Mouse (Mus musculus): ENCODE measurements at regions not wholly inside any gene's neighbourhood (a gene's known extent, or its start where the extent isn't known, plus 50 kb on each side); places are given as distances from the start of the nearest gene placed in this dataset.
A peak's percentile ranks its signal among the peaks of the same experiment; 100 is the strongest.

DNA sequence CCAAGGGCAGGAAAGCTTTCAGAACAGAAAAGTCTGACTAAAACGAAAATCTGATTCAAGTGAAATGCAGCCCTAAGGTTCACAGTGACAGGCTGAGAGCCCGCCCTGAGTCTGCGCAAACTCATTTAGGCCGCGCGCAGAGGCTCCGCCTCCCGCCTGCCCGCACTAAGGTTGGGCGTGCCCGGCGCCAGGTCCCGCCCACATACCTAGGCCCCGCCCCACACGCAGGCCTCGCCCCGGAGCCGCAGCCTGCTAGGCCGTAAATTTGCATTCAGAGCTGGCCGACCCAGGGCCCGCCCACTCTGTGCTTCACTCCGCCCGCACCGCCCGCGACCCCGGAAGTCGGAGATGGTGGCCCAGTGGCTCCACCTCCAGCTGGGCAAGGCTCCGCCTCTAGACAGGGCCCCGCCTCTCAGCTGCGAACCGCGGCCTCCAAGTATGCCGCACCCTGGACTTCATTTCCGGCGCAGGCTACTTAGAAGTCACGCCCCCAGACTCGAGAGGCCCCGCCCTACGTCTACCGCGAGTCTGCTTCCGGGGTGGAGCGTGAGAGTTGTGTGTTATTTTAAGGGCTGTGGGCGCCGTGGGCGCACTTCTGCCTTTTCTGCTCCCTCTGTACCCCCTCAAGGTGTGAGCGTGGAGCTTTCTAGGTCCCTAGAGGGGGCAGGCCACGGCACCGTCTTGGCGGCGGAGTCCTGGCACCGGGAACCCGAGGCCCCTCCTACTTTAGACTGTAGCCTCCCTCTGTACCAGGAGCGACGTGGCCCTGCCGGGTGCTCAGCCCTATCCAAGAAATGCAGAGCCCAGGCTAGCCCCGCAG, 52.3 kb upstream of the Wnt7b start:
- peak; percentile 100 for DNase-seq

DNA sequence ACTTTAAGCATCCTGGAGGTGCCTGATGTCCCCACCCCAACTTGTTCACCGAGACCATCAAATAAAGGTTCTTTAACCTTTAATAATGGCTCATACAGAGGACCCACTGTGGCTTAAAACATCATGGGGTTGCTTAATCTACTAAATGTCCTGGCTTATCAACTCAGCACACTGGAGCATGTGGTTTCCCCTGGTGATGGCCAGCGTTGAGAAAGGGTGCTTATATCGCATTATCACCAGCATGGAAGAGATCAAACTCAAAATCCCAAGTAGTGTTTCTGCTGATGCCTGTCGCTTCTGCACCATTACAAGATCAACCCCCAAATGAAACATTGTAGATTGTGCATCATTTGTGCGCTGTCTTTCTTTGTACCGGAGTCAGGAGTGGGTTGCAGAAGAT, 53.2 kb upstream of the Wnt7b start:
- DNase-seq: no peak

DNA sequence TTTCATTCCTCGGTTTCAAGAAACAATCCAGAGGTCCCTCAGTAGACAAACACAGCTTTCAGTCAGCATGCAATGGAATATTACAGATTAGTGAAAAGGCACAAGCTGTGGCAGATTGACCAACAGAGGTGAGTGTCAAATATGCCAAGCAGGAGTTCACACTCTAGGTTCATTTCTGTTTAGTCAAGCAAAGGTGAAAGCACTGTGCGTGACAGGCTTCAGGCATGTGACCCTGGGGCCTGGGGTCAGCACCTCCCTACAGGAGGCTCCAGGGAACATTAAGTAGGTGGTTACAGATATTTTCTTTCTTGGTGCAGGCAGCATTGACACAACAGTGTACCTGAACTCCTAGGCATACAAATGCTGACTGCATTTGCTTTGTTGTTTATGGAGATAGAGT, 57.3 kb upstream of the Wnt7b start:
- no peak for DNase-seq

DNA sequence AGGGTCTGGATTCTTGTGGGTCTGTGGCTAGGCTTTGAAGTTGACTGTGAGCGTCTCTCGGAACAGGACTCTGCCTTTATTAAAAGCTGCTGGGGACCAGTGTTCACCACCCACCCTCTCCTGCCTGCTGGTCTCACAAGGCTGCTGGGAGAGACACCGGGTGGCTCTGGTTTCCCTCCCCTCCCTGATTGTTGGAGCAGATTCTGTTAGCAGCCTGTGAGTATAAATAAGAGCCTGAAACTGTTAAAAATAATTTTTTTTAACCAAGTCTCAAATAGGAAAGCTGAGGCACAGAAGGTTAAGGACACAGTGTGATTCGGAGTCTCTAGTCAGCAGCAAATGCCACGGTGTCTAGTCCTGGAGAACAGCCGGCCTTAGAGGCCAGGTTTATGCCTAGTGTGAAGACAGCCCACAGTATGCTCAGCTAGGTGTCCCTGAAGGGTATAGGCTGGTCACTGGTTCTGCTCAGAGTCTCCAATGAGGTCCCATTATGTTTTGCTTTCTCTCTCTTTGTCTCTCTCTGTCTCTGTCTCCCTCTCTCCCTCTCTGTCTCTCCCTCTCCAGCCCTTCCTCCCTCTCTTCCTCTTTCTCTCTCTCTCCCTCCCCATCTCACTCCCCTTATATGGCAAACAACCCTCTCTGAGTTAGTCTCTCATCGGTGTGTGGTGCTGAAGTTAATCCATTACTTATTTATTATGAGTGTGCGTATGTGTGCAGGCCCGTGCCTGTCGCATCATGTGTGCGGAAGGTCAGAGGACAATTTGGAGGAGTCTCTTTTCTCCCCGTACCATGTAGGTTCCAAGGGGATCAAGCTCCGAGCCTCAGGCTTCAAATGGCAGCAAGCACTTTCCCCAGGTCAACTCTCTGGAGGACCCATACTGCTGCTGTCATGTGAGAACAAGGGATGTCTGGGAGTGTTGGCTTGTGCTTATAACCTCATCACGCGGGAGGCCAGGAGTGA, 59.1 kb upstream of the Wnt7b start:
- peak; percentile 14 for DNase-seq

DNA sequence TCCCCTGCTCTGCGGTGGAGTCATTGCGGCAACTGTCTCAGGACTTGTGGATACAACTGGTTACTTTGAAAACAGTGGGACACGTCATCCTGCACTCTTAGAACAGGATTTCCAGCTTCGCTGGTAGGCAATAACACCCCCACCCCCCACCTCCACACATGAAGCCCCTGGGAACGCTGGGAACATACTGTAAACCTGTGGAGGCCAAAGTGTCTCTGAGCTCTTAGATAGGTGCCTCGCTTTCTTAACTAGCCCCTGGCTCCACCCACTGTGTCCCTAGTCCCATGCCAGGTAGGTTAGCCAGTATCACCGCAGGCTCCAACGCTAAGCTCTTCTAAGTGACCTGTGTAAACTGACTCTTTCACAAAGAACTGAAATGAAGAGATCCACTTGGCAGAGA, 63.1 kb upstream of the Wnt7b start:
- DNase-seq: peak; percentile 70

DNA sequence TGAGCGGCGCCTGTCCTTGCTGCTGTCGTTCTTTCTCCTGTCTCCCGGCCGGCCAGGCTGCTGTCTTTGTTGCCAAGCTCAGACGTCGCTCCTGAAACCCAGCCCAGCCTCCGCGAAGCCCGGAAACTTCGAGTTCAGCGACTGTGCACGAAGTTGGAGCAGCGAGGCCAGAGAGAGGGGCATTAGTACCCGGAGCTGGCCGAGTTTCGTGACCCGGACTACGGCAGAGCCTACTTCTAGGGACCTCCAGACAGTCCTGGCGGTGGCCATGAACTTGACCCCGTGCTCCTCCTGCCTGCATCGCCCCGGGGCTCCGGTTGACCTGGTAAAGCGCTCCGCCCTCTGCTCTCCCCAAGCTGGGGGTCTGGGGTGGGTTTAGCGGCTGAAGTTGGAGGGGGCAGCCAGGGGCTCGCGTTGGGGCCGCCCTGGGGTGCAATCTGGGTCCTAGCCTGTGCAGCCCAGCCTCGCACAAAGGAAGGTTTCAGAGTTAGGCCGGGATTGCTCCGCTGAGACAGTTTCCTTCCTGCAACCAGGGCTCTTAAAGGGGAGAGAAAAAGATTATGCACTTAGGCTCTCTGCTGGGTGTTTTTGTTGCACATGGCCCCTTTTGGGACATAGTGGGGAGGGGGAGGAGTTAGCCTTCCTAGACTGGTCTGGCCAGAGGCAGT, 63.8 kb upstream of the Wnt7b start:
- DNase-seq: peak; percentile 84

DNA sequence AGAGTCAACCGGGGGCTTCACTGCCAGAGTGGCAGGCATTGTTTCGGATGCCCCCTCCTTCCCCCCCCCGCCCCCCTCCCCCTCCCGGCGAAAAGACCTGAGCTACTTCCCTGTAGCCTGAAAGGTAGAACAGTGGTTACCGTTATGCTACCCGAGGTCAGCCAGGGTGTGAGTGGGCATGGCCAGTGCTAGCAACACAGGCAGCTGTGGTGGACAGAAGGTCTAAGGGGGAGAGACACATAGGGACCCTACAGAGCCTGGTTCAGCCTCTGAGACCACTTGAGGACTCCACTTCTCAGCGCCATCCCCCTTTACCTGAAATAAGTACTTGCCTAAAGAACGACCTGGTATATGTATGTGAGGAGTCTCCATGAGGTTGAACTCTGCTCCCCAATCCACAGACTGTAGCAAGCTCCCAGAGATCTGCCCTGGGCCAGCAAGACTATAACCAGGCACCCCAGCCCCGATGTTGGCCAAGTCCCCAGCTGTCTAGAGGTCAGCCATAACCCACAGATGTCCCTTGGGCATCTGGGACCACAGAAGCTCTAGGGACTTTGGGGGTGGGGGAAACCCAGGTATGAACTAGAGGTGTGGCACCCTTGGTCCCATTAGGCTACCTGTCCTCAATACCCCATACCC, 64.5 kb upstream of the Wnt7b start:
- DNase-seq: peak; percentile 67

DNA sequence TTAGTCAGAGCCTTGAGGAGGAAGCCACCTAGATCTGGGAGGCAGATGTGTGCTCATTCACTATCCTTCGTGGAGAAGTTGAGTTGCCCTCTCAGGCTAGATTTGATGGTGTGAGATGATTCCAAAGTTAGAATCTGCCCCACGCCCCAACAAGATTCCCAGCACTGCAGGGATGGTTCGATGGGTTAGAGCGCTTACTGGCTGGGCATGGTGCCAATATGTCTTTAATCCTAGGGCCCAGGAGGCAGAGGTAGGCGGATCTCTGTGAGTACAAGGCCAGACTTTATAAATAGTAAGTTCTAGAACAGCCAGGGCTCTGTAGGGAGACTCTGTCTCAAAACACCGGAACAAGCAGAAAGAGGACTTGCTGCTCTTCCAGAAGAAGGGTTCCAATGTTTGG, 65.3 kb upstream of the Wnt7b start:
- no peak for DNase-seq

DNA sequence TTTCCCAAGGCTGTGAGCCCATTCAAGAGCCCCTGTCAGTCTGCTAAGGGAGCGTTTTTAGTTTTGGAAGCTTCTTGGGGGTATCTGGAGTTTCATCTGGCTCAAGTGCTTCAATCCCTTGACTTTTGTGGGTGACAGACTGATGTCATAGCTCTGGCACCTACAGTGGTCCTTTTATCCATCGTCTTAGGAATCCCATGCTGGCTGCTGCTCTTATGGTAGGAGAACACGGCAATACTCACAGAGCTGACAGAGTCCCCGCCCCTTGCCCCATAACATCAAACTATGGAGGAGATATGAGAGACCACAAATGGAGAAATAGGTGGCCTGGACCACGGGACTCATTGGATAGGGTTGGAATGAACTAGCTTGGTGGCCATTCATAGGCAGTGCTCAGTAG, 68.0 kb upstream of the Wnt7b start:
- no peak for DNase-seq

DNA sequence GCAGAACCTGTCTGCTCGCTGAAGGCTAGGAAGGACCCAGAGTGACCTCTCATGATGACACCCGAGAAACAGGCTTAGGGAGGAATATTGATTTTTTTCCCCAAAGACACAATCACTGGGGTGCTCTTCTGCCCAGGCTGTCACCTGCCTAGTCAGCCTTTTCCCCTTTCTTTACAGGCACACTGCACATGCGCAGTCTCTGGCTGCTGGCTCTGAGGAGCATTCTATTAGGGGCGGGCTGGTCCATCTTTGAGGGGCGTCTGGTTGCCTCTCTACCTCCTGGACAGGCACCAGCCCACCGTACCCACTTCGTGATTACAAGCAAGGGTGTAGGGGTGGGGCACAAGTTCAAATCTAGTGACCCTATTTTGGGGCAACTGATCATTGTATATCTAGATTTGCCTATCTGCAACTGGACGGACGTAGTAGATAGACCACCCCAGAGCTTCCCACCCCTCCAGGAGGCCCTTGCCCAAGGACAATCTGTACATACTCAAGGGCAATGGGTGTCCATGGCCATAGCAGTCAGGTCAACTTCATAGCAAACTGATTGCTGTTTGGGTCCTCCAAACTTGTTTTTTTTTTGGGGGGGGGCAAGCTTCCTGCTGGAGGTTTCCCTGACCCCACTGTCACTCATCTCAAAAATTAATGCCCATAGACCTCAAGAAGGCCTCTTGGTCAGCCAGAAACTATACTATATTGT, 69.6 kb upstream of the Wnt7b start:
- DNase-seq: no peak

DNA sequence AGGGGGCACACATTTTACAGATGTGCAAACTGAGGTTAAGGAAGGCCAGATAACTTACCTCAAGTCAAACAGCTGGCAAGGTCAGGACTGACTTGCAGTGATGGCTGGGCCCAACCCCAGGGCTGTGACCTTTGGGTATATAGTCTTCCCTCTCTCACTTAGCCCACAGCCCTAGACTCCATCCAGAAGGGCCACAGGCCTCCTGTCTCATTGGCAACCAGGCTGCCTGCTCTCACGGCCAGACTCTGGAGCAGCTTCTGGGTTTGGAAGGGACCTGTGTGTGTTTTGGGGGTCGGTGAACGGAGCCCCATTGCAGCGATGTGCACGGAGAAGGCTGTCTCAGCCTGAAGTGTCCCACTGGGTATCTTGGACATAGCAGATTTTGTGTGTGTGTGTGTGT, 70.2 kb upstream of the Wnt7b start:
- no peak for DNase-seq

DNA sequence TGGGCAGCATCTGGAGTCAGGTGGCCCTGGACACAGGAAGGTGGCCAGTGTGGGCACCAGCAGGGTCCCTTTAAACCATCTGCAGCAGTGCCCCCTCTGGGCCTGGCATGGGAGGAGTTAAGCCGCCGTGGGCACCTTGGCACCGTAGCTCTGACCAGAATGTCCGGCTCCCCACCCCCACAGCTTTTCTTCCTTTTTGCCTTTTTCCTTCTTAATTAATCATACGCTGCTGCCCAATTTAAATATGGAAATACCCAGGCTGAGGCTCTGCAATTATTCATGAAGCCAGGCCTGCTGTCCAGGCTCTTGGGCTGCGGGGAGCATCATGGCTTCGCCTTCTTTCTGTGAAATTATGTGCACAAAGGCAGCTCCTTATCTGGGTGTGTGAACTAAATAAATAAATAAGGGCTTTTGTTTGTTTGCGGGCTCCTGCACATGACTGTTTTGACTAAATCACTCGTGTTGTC, 70.6 kb upstream of the Wnt7b start:
- peak; percentile 61 for DNase-seq

DNA sequence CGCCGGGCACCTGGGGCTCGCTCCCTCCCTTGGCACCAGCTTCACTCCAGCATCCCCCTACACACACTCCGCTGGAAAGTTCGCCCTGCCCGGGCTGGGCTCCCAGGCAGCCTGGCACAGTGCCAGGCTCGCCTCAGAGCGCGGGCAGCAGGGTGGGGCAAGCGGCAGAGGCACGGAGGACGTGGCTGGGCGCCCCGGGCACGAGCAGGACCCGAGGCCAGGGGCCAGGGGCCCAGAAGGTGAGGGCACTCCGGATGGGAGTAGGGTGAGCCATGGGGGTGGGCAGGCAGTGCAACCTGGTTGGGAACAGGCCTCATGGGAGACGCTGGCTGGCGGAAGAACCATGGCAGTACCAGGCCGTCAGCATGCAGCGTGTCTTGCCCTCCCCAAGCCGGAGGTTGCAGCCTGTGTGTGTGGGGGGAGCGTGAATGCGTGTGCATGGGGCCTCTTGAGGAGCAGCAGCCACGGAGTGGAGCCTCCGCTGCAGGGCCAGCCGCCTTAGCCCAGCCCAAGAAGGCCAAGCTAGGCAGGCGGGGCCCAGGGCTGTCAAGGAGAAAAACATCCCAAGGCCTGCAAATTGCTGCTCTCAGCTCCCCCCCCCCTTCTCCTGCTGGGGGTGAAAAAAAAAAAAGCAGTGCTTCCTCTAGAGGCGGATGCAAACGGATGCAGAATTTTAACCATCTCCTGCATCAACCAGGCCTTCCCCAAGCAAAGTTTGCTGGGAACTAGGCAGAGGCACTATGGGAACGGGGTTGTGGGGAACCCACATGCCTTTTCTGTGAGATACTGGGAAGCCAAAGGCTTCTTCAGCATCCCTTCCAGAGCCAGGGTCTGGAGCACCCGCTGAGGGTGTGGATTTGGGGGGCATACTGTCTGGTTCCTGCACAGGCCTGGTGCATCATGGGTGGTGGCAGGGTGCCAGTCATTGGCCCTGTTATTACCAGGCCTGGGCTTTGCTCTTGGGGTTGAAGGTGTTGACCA, 71.4 kb upstream of the Wnt7b start:
- peak; percentile 90 for DNase-seq

DNA sequence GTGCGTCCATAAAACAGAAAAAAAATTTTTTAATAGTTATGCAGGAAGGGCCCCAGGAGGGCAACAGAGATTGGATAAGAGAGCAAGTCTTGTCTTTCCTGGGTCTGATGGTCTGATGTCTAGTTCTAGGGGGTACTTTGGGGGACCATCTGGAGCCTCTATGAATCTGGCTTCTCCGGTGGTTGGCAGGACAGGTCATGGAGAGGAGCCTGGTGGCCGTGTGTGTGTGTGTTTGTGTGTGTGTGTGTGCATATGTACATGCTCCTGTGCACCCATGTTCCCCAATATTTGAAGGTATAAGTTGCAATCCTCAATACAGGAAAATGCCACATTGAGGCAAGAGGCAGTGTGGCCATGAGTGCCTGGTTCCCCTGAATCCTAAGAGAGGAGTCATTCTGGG, 72.5 kb upstream of the Wnt7b start:
- DNase-seq: no peak

DNA sequence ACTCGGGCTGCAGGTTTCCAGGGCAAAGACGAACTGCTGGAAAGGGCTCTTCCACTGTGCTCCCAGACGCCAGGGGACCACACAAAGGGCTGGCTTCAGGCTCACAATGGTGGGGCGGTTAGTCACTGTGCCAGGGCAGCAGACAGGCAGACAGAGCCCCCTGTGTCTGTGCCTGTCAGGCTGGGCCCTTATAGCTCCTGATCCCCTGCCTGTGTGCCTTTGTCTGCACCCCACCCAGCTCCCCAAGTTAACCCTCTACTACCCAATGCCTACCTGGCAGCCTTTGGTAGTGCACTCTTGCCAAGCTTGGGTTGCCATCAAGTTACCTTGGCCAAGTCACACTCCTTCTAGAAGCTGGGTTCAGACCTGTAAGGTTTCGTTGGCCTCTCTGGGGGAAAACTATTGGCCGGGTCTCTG, 73.5 kb upstream of the Wnt7b start:
- DNase-seq: peak; percentile 57

DNA sequence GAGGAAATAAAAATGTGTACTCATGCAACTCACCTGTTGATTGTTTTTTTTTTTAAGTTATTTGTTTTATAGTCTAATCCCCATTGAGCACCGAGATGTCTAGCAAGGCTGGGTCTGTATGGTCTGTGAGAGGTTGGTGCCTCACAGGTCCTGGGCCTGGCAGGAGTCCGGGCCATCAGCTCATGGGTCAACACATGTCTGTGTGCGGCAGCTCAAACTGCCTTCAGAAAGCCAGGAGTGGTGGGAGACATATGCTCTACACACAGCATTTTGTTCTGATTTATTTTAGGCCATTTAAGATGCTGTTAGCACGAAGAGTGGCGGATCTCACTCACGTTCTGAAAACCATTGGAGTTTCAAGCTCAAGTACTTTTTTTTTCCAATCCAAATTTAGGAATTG, 74.6 kb upstream of the Wnt7b start:
- DNase-seq: no peak

DNA sequence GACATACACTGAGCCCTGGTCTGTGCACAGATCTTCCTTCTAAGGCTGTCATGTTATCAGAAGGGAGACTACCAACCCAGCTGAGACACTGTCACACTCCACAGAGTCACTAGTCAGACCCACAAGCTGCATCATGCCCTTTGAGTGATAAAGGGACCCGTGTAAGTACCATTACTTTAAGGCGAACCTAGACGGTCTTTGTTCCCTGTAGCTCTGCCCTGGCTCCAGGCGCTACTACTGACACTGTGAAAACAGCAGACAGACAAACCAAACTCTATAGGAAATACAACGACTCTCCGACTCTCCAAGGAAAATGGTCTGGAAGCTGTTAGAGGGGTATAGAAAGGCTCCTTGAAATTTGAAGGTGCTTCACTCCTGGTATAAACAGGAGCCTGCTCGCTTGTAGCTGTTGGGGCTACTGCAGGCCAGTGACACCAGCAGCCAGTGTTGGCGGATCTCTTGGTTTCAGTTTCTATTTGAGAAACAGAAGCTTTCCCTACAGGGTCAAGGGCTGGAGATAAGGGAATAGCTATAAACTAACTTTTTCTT, 75.2 kb upstream of the Wnt7b start:
- DNase-seq: no peak

DNA sequence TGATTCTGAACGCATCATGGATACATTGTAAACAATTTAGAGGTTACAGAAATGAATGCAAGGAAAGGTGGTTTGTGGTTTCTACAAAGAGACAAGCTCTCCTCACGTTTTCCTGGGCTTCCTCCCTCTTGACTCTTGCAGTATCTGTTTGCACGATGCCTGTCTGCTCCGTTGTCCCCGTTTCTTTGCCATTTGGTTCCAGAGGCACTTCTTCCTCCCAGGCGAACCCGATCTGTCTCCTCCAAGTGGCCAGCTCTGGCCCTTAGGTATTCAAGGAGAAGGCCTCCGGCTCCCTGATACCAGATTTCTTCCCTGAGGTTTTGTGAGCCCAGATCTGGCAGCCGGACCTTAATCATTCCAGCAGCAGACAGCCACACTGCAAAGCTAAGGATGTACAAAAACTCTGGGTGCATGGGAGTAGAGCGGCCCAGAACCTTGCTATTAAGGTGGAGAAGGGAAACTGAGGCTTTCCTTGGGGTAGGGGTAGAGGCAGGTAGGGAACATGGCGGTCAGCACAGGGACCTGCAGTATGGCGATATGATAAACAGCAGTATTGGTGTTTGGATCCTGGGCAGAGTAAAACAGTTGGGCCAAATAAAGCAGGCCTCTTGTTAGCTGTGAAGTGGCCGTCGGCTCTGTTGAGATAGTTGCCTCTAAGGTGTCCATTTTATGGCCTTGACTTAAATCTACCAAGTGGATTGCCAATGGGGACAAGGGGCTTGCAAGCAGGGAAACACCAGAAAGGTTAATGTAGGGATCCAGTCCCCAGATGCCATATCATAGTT, 76.0 kb upstream of the Wnt7b start:
- peak; percentile 53 for DNase-seq

Data from adrenal gland, postnatal 10 days (tissue).